Mouse (Mus musculus): ENCODE measurements around the gene Lypd6b.

- TF ChIP-seq CTCF (IDR thresholded peaks at IDR 0.05; ENCODE audit: control insufficient read depth, insufficient read depth, insufficient replicate concordance, low read depth, low read length) (no peak), POLR2A (IDR thresholded peaks at IDR 0.05; ENCODE audit: control insufficient read depth, low read depth, low read length) (no peak)
These were observed 152.9 kb downstream of the Lypd6b start for GRCm38 (mm10) chr2:49940372-49940771.

Data from testis, adult 2 months (tissue).